Comparison of ENCODE assay signal across 9 mouse cellular contexts in the genomic region with DNA sequence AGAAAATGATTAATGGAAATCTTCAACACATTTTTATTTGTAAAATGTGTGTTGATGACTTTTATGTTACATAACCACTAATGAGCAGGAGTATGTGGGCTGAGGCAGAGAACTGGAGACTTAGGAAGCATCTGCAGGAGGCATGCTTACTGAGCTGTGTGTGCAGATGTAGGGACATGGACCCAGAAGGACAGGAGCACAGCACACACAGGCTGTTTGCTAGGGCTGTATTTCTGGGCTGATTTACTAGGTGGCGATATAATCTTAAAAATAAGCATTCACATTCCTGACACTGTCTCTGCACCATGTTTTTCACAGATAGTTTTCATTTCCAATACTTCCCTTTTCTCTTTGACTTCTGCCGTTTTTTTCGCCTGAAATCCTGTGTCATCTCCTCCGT.
DNase-seq lines count a peak whose midpoint lies in the region; ATAC-seq and TF ChIP-seq lines count a peak whose summit lies in the region.
"Had no signal": no experiment of that assay in that cellular context is flagged by ENCODE, and none has a peak within 500 bp of the region (broad histone marks: within the 10 kb centered on the region; RNA-seq: fewer than 3 reads in every experiment).

No protein-coding gene starts in this region.

- H3K4me2 ChIP-seq in CH12.LX (ENCODE audit: insufficient read depth, low read depth, poor library complexity, severe bottlenecking): peak overlapping the region; percentile 36; the same call in 1 of the 2 replicates
- H3K4me2 ChIP-seq: embryonic facial prominence, embryonic 13.5 days had no signal

- TF ChIP-seq RAD21 in CH12.LX (IDR thresholded peaks at IDR 0.05; ENCODE audit: low read depth, low read length): peak; percentile 88

- no peaks in the 10 kb centered on the region for H3K36me3 ChIP-seq in CH12.LX (replicated peaks in 1 of 2; ENCODE audit: control insufficient read depth in 1 of 2, insufficient read depth in 1 of 2, low read length in 1 of 2)
- H3K36me3 ChIP-seq: embryonic facial prominence, embryonic 13.5 days had no signal

- H3K27ac ChIP-seq in CH12.LX (ENCODE audit: insufficient read depth, low read depth): no peak overlapping the region
- H3K27ac ChIP-seq: embryonic facial prominence, embryonic 13.5 days had no signal

- H3K4me1 ChIP-seq in CH12.LX (ENCODE audit: control insufficient read depth in 1 of 2, insufficient read depth in 2 of 2): peaks cover 0 to 7% of the 10 kb centered on the region in 2 experiments; a peak in 1 of 4 replicates
- H3K4me1 ChIP-seq: embryonic facial prominence, embryonic 13.5 days had no signal

- ATAC-seq in megakaryocyte progenitor cell, adult 5-6 weeks (replicated peaks; ENCODE audit: poor library complexity): peak; percentile 97

- no peaks in the 10 kb centered on the region for H3K27me3 ChIP-seq in CH12.LX (replicated peaks)
- H3K27me3 ChIP-seq: embryonic facial prominence, embryonic 13.5 days had no signal

- H3K9ac ChIP-seq in CH12.LX (ENCODE audit: insufficient read depth, low read depth): no peak overlapping the region
- H3K9ac ChIP-seq: embryonic facial prominence, embryonic 13.5 days had no signal

- no peak for TF ChIP-seq POLR2A in CH12.LX (IDR thresholded peaks at IDR 0.05; ENCODE audit: low read depth, low read length)

- peak; percentile 6 for DNase-seq in adrenal gland, postnatal 10 days
- DNase-seq in adrenal gland, adult 8-10 months: no peak
- DNase-seq in CH12.LX (ENCODE audit: extremely low read depth): peak; percentile 57
- peak; percentile 50 for DNase-seq in forelimb bud, embryonic 11.5 days (ENCODE audit: low read depth, low spot score)
- DNase-seq in layer of hippocampus, postnatal 10 days (ENCODE audit: low spot score in 2 of 2): peak; percentile 29 to 46
- DNase-seq in T-cell, adult 2 months (ENCODE audit: low spot score): no peak
- DNase-seq in cerebellum, adult 8-10 months: no peak

- in situ Hi-C loops in CH12.LX (cut with MboI; ENCODE audit: low pct_ligation_motif_present, low pct_unique_long_range_greater_than_20kb, low sequenced_read_pairs): no loop called here

- no peaks in the 10 kb centered on the region for H3K79me2 ChIP-seq in CH12.LX (replicated peaks; ENCODE audit: control insufficient read depth, extremely low read depth, insufficient read depth, poor library complexity, severe bottlenecking)

- H3K9me3 ChIP-seq in CH12.LX (replicated peaks; ENCODE audit: low read length): no peaks in the 10 kb centered on the region
- H3K9me3 ChIP-seq: embryonic facial prominence, embryonic 13.5 days had no signal

- dilution Hi-C loops in CH12.LX (cut with MboI; ENCODE audit: extremely low pct_ligation_motif_present, extremely low pct_unique_long_range_greater_than_20kb, low sequenced_read_pairs): no loop called here

- 0 out of 2 replicates have a peak, but pooled peaks have one; percentile 25 for TF ChIP-seq EP300 in CH12.LX (IDR thresholded peaks at IDR 0.05; ENCODE audit: low read length)

- no peak overlapping the region for H3K4me3 ChIP-seq in CH12.LX (replicated peaks in 1 of 3; ENCODE audit: low read depth in 2 of 3, low read length in 2 of 3, poor library complexity in 1 of 3)
- H3K4me3 ChIP-seq: embryonic facial prominence, embryonic 13.5 days had no signal

- peak; percentile 37 to 77 for TF ChIP-seq CTCF in CH12.LX (conservative IDR thresholded peaks at IDR 0.05 in 1 of 2, IDR thresholded peaks at IDR 0.05 in 1 of 2; ENCODE audit: low read depth in 2 of 2, low read length in 2 of 2)

TF ChIP-seq in CH12.LX, 34 proteins besides CTCF, POLR2A, EP300 and RAD21:
- TF ChIP-seq CHD1 (IDR thresholded peaks at IDR 0.05; ENCODE audit: low read depth, low read length): no peak
- no peak for TF ChIP-seq TBP (conservative IDR thresholded peaks at IDR 0.05; ENCODE audit: low read depth, low read length)
- 0 out of 2 replicates have a peak, but pooled peaks have one; percentile 34 for TF ChIP-seq E2F4 (IDR thresholded peaks at IDR 0.05; ENCODE audit: insufficient replicate concordance, low read depth, low read length)
- TF ChIP-seq ZC3H11A (IDR thresholded peaks at IDR 0.05; ENCODE audit: low read depth, low read length): peak; percentile 33; the same call in 1 of the 2 replicates
- TF ChIP-seq MYC (IDR thresholded peaks at IDR 0.05; ENCODE audit: low read depth, low read length): 0 out of 2 replicates have a peak, but pooled peaks have one; percentile 24
- no peak for TF ChIP-seq SIN3A (IDR thresholded peaks at IDR 0.05; ENCODE audit: low read length)
- no peak for TF ChIP-seq ZNF384 (IDR thresholded peaks at IDR 0.05; ENCODE audit: low read depth, low read length)
- peak; percentile 75 for TF ChIP-seq SMC3 (IDR thresholded peaks at IDR 0.05; ENCODE audit: low read depth, low read length)
- TF ChIP-seq KAT2A (IDR thresholded peaks at IDR 0.05; ENCODE audit: insufficient replicate concordance, low read length): no peak

Comparison
In these comparisons a context has a peak if more than half of its experiments do, and no peak if none do; other contexts are left out.
1. DNase-seq: peak in adrenal gland, postnatal 10 days (single experiment), CH12.LX (single experiment), forelimb bud, embryonic 11.5 days (single experiment) and layer of hippocampus, postnatal 10 days (2 of 2); none in adrenal gland, adult 8-10 months (single experiment), T-cell, adult 2 months (single experiment) and cerebellum, adult 8-10 months (single experiment).